Mouse (Mus musculus) ES-Bruce4 (cell line): Measurements from ENCODE around the gene Dok5.

Source experiments
- CTCF ChIP-seq: IDR thresholded peaks from one replicate; pipeline ENCODE4 v1.8.1; 2011; ENCODE audit warnings: low read depth, low read length
- EP300 ChIP-seq: IDR thresholded peaks from 2 replicates; pipeline ENCODE4 v1.6.1; 2011; ENCODE audit warnings: low read depth, low read length; ENCODE audit not compliant: insufficient read depth
- POLR2A ChIP-seq: IDR thresholded peaks from one replicate; pipeline ENCODE4 v1.8.1; 2011; ENCODE audit warnings: low read length; ENCODE audit not compliant: insufficient read depth

DNA sequence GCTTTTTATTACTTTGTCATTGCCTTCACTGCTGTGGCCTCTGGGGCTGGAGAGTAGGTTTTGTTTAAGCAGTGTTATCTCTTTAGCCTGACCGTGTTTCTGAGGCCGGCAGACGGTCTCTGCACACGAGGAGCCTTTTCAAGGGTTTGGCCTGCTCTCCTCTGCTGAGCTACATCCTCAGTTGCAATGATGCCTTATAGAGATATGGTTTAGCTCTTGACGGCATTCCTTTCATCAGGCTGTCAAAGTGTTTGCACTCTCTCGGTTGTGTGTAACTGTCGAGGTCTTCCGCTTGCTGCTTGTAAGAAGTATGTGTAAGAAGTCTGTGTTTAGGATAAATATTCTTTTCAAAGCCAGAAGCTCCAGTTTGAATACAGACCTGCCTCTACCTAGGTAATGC is 84.7 kb downstream of the Dok5 start:
- TF ChIP-seq POLR2A, result no peak
- no peak for TF ChIP-seq EP300
- TF ChIP-seq CTCF, result no peak
